Comparison of ENCODE assay signal across 14 mouse cellular contexts in the genomic region with DNA sequence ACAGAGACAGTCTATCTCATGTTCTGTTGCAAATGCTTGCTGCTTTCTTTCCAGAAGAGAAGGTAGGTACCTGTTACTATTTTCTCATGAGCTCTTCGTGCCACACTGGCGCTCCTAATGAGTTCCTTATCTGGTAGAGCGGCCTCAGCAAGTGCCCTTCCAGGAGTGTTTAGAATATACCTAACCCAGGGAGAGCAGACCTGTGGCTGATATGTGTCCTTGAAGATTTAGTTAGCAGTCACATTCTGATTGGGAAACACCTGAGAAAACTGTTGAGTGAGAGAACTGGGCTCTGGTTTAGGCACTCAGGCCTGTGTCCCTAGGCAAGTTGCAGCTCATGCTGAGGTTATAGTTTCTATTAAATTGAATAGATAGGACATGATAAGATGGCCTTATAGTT. TPM values are rescaled to one million over a fixed set of nuclear protein-coding genes. Genes with fewer than 3 reads are reported as not detected.
DNase-seq lines count a peak whose midpoint lies in the region; ATAC-seq and TF ChIP-seq lines count a peak whose summit lies in the region.
"Had no signal": no experiment of that assay in that cellular context is flagged by ENCODE, and none has a peak within 500 bp of the region (broad histone marks: within the 10 kb centered on the region; RNA-seq: fewer than 3 reads in every experiment).

No protein-coding gene starts in this region.

- DNase-seq in heart, embryonic 10.5 days (ENCODE audit: low spot score): no peak
- no peak for DNase-seq in heart, postnatal 4 days
- peak; percentile 52 for DNase-seq in lung, postnatal 0 days (ENCODE audit: low spot score)
- DNase-seq in lung, postnatal 25 days (ENCODE audit: low spot score): no peak
- DNase-seq in T-cell, adult 2 months (ENCODE audit: low spot score): no peak
- DNase-seq in embryo, embryonic 11 days: no peak
- DNase-seq: adrenal gland, adult 8-10 months; kidney, postnatal 25 days; lung, postnatal 10 days; right cerebral cortex, adult 18-20 months had no signal

- H3K9ac ChIP-seq in lung, postnatal 0 days (replicated peaks; ENCODE audit: low read depth): no peak overlapping the region
- no peak overlapping the region for H3K9ac ChIP-seq in liver, embryonic 16.5 days (ENCODE audit: low read depth, low read length)
- H3K9ac ChIP-seq: embryonic facial prominence, embryonic 12.5 days had no signal

- no peak overlapping the region for H3K4me2 ChIP-seq in lung, postnatal 0 days (replicated peaks; ENCODE audit: low read depth, low read length)
- H3K4me2 ChIP-seq in liver, embryonic 16.5 days (ENCODE audit: low read depth, low read length): no peak overlapping the region
- H3K4me2 ChIP-seq: embryonic facial prominence, embryonic 12.5 days had no signal

- WGBS in heart, embryonic 10.5 days: 31% methylated on average over 3 of the region's 3 CpGs
- 44% methylated on average over 3 of the region's 3 CpGs for WGBS in lung, postnatal 0 days
- 32% methylated on average over 3 of the region's 3 CpGs for WGBS in liver, embryonic 16.5 days (ENCODE audit: insufficient replicate concordance)

- no peaks in the 10 kb centered on the region for H3K9me3 ChIP-seq in heart, embryonic 10.5 days
- no peaks in the 10 kb centered on the region for H3K9me3 ChIP-seq in lung, postnatal 0 days (ENCODE audit: low read length)
- no peaks in the 10 kb centered on the region for H3K9me3 ChIP-seq in liver, embryonic 16.5 days (replicated peaks; ENCODE audit: control insufficient read depth, low read length)
- H3K9me3 ChIP-seq: embryonic facial prominence, embryonic 12.5 days had no signal

- no peak overlapping the region for H3K4me3 ChIP-seq in heart, embryonic 10.5 days
- no peak overlapping the region for H3K4me3 ChIP-seq in lung, postnatal 0 days (ENCODE audit: low read depth, low read length)
- H3K4me3 ChIP-seq in brown adipose tissue, adult 24 weeks (ENCODE audit: insufficient read depth, low read depth, low read length): no peak overlapping the region
- no peak overlapping the region for H3K4me3 ChIP-seq in liver, embryonic 16.5 days (ENCODE audit: low read depth, low read length)
- H3K4me3 ChIP-seq: embryonic facial prominence, embryonic 12.5 days had no signal

- H3K27ac ChIP-seq in heart, embryonic 10.5 days: peak overlapping the region; percentile 56; the same call in 1 of the 2 replicates
- peak overlapping the region; percentile 71 for H3K27ac ChIP-seq in lung, postnatal 0 days (ENCODE audit: low read length)
- H3K27ac ChIP-seq in brown adipose tissue, adult 24 weeks (replicated peaks; ENCODE audit: low read depth, low read length): peak overlapping the region; percentile 21; the same call in 1 of the 2 replicates
- peak overlapping the region; percentile 68 for H3K27ac ChIP-seq in liver, embryonic 16.5 days (ENCODE audit: low read length)
- H3K27ac ChIP-seq: embryonic facial prominence, embryonic 12.5 days had no signal

- H3K27me3 ChIP-seq in heart, embryonic 10.5 days (ENCODE audit: insufficient read depth, poor library complexity, severe bottlenecking): no peaks in the 10 kb centered on the region
- H3K27me3 ChIP-seq in lung, postnatal 0 days (replicated peaks; ENCODE audit: insufficient read depth, low read length): no peaks in the 10 kb centered on the region
- no peaks in the 10 kb centered on the region for H3K27me3 ChIP-seq in liver, embryonic 16.5 days (ENCODE audit: control insufficient read depth, insufficient read depth, low read depth, low read length)
- H3K27me3 ChIP-seq: embryonic facial prominence, embryonic 12.5 days; Patski had no signal

- no peak for TF ChIP-seq CTCF in lung, postnatal 0 days (IDR thresholded peaks at IDR 0.05)

- no peak for TF ChIP-seq EP300 in lung, postnatal 0 days (IDR thresholded peaks at IDR 0.05)

- no peaks in the 10 kb centered on the region for H3K36me3 ChIP-seq in heart, embryonic 10.5 days
- no peaks in the 10 kb centered on the region for H3K36me3 ChIP-seq in lung, postnatal 0 days (ENCODE audit: insufficient read depth, low read length)
- H3K36me3 ChIP-seq in liver, embryonic 16.5 days (ENCODE audit: control insufficient read depth, insufficient read depth): no peaks in the 10 kb centered on the region
- H3K36me3 ChIP-seq: embryonic facial prominence, embryonic 12.5 days had no signal

- H3K4me1 ChIP-seq in heart, embryonic 10.5 days: peaks cover 73% of the 10 kb centered on the region
- H3K4me1 ChIP-seq in lung, postnatal 0 days (ENCODE audit: insufficient read depth, low read depth, low read length): peaks cover 54% of the 10 kb centered on the region
- peaks cover 36% of the 10 kb centered on the region for H3K4me1 ChIP-seq in brown adipose tissue, adult 24 weeks (ENCODE audit: control insufficient read depth, insufficient read depth, insufficient read length, low read length)
- peaks cover 78% of the 10 kb centered on the region for H3K4me1 ChIP-seq in liver, embryonic 16.5 days (ENCODE audit: control insufficient read depth, low read depth, low read length)

- peak; percentile 61 for ATAC-seq in lung, postnatal 0 days
- ATAC-seq in liver, embryonic 16.5 days (ENCODE audit: low read depth): peak; percentile 14; the same call in 1 of the 2 replicates
- ATAC-seq: Patski had no signal

RNA-seq across cellular contexts. Expression of gene Susd6, which starts 25.6 kb away (rescaled TPM):
- 14.9 and 16.5 TPM in 2 replicates for polyA plus RNA-seq in heart, embryonic 10.5 days (2016; fragmentation: Nextera tagmentation; extraction: Ambion mirVana)
- 10 to 100 TPM; 46.3 to 49.6 TPM for total RNA-seq in heart, postnatal 4 days (2021)
- polyA plus RNA-seq in lung, postnatal 0 days (2015; fragmentation: Nextera tagmentation; extraction: Ambion mirVana): 26.5 and 34.9 TPM in 2 replicates
- 12.1 and 13.8 TPM in 2 replicates for polyA plus RNA-seq in brown adipose tissue, adult 24 weeks (2012; ENCODE audit: insufficient read depth, insufficient read length, missing spikeins)
- polyA plus RNA-seq in liver, embryonic 16.5 days (2015; fragmentation: Nextera tagmentation; extraction: Ambion mirVana): 14.6 and 15.2 TPM in 2 replicates

RNA-seq across cellular contexts. Expression of gene Ccdc177, which starts 55.4 kb away (rescaled TPM):
- polyA plus RNA-seq in heart, embryonic 10.5 days (2016; fragmentation: Nextera tagmentation; extraction: Ambion mirVana): 0.03 TPM in 1 of 2 replicates, not detected in the other
- total RNA-seq in heart, postnatal 4 days (2021): under 1 TPM; 0.05 to 0.10 TPM
- 0.02 TPM in 1 of 2 replicates, not detected in the other for polyA plus RNA-seq in lung, postnatal 0 days (2015; fragmentation: Nextera tagmentation; extraction: Ambion mirVana)
- not detected in 2 replicates for polyA plus RNA-seq in brown adipose tissue, adult 24 weeks (2012; ENCODE audit: insufficient read depth, insufficient read length, missing spikeins)
- polyA plus RNA-seq in liver, embryonic 16.5 days (2015; fragmentation: Nextera tagmentation; extraction: Ambion mirVana): not detected in 2 replicates

Comparison
In these comparisons a context has a peak if more than half of its experiments do, and no peak if none do; other contexts are left out.
1. H3K27ac ChIP-seq: peak in every context shown above with its lines; median percentile 71 in lung, postnatal 0 days; 68 in liver, embryonic 16.5 days; 56 in heart, embryonic 10.5 days; 21 in brown adipose tissue, adult 24 weeks.